Mouse (Mus musculus): ENCODE measurements around the gene Cdk6. TPM values are rescaled to one million over a fixed set of nuclear protein-coding genes. Genes with fewer than 3 reads are reported as not detected.

Gene Cdk6
- total and polyA plus RNA-seq, 3 experiments, result 79.0 to 318 (median 197) TPM

- Histone ChIP-seq H3K27ac (ENCODE audit: control insufficient read depth, low read depth, low read length) (no peak overlapping the region), H3K4me3 (ENCODE audit: control insufficient read depth in 1 of 2, insufficient read depth in 1 of 2, low read depth in 2 of 2, low read length in 2 of 2) (no peak overlapping the region), H3K4me1 (ENCODE audit: control insufficient read depth in 1 of 2, insufficient read depth in 2 of 2, low read length in 2 of 2) (peaks cover 14 to 18% of the 10 kb centered on the region in 2 experiments), H3K79me2 (ENCODE audit: control insufficient read depth, insufficient read depth, low read length, poor library complexity) (peaks cover 6% of the 10 kb centered on the region), H3K36me3 (ENCODE audit: control insufficient read depth in 1 of 2, insufficient read depth in 2 of 2, low read length in 2 of 2) (peaks cover 23 to 48% of the 10 kb centered on the region in 2 experiments), H3K27me3 (ENCODE audit: control insufficient read depth in 1 of 2, insufficient read depth in 2 of 2, low read length in 2 of 2) (no peaks in the 10 kb centered on the region), H3K9ac (ENCODE audit: control insufficient read depth, low read depth, low read length, poor library complexity, severe bottlenecking) (no peak overlapping the region), H3K9me3 (replicated peaks; ENCODE audit: insufficient read depth, low read length) (no peaks in the 10 kb centered on the region)
- no peak for DNase-seq (ENCODE audit: low read depth, low spot score)
- 0 out of 2 replicates have a peak, but pooled peaks have one; percentile 24 for TF ChIP-seq POLR2AphosphoS2 (IDR thresholded peaks at IDR 0.05; ENCODE audit: low read length)
- no peak for TF ChIP-seq CHD2 (IDR thresholded peaks at IDR 0.05; ENCODE audit: low read length)
Measured at GRCm38 (mm10) chr5:3491883-3492282, 150.6 kb downstream of the Cdk6 start.

DNA sequence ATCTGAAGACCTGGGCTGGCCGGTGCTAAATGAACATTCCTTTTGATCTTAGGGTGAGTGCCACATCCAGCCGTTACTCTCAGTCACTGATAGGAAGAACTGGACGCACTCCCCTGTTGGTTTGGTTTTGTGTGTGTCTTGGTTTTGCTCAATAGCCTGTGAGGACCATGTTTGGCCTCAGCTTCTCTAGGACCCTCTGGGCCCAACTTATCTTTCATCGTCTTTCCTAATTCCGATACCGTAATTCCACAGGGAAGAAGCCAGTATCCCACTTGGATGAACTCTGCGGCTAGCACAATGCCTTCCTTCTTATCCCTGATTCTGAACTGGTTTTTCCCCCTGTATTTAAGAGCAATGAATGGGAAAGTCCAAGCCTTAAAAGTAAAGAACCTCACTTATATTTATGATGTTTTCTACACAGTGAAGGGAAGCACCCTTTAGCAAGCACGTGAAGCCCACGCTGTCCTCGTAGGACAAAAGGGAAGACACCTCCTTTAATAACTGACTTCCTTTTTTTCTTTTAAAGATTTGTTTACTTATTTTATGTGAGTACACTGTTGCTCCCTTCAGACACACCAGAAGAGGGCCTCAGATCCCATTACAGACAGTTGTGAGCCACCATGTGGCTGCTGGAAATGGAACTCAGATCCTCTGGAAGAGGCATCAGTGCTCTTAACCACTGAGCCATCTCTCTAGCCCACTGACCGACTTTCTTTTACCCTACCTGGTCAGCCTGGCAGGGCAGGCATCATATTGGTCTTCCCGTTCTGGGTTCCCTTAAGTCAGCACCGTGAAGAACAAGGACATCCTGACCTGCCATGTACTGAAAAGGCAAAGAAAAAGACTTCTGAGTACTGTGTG, 151.7 kb downstream of the Cdk6 start:
- Histone ChIP-seq H3K9ac (ENCODE audit: control insufficient read depth, low read depth, low read length, poor library complexity, severe bottlenecking) (no peak overlapping the region), H3K4me1 (ENCODE audit: control insufficient read depth in 1 of 2, insufficient read depth in 2 of 2, low read length in 2 of 2) (peaks cover 23 to 26% of the 10 kb centered on the region in 2 experiments)
- DNase-seq (ENCODE audit: low read depth, low spot score), result peak; percentile 30

GRCm38 (mm10) chr5:3493968-3494367, 152.7 kb downstream of the Cdk6 start:
- H3K27ac ChIP-seq (ENCODE audit: control insufficient read depth, low read depth, low read length), result peak overlapping the region; percentile 46; the same call in 1 of the 2 replicates
- H3K4me1 ChIP-seq (ENCODE audit: control insufficient read depth in 1 of 2, insufficient read depth in 2 of 2, low read length in 2 of 2), result peaks cover 30 to 32% of the 10 kb centered on the region in 2 experiments
- H3K27me3 ChIP-seq (ENCODE audit: control insufficient read depth in 1 of 2, insufficient read depth in 2 of 2, low read length in 2 of 2), result no peaks in the 10 kb centered on the region
- peaks cover 14% of the 10 kb centered on the region for H3K79me2 ChIP-seq (ENCODE audit: control insufficient read depth, insufficient read depth, low read length, poor library complexity)
- no peak overlapping the region for H3K9ac ChIP-seq (ENCODE audit: control insufficient read depth, low read depth, low read length, poor library complexity, severe bottlenecking)
- no peak for DNase-seq (ENCODE audit: low read depth, low spot score)
- TF ChIP-seq ZMIZ1 (IDR thresholded peaks at IDR 0.05; ENCODE audit: low read depth, low read length) (no peak), TCF12 (IDR thresholded peaks at IDR 0.05; ENCODE audit: low read depth, low read length) (no peak), ETS1 (IDR thresholded peaks at IDR 0.05; ENCODE audit: low read depth, low read length) (no peak), ZNF384 (IDR thresholded peaks at IDR 0.05; ENCODE audit: low read depth, low read length) (no peak), MAZ (IDR thresholded peaks at IDR 0.05; ENCODE audit: low read depth, low read length) (no peak), TAL1 (IDR thresholded peaks at IDR 0.05; ENCODE audit: low read length) (no peak), MYB (IDR thresholded peaks at IDR 0.05; ENCODE audit: low read depth, low read length) (no peak), TBP (IDR thresholded peaks at IDR 0.05; ENCODE audit: low read depth, low read length) (no peak), GATA1 (IDR thresholded peaks at IDR 0.05; ENCODE audit: low read depth, low read length) (no peak), POLR2A (IDR thresholded peaks at IDR 0.05; ENCODE audit: control insufficient read depth in 1 of 2, insufficient read depth in 1 of 2, low read depth in 1 of 2, low read length in 2 of 2, poor library complexity in 1 of 2) (no peak)
- H3K9me3 ChIP-seq (replicated peaks; ENCODE audit: insufficient read depth, low read length), result no peaks in the 10 kb centered on the region
- H3K36me3 ChIP-seq (ENCODE audit: control insufficient read depth in 1 of 2, insufficient read depth in 2 of 2, low read length in 2 of 2), result peaks cover 36 to 39% of the 10 kb centered on the region in 2 experiments
- H3K4me3 ChIP-seq (ENCODE audit: control insufficient read depth in 1 of 2, insufficient read depth in 1 of 2, low read depth in 2 of 2, low read length in 2 of 2), result no peak overlapping the region

More for the DNA sequence above, 151.7 kb downstream of the Cdk6 start:
- H3K9me3 ChIP-seq (replicated peaks; ENCODE audit: insufficient read depth, low read length), result no peaks in the 10 kb centered on the region
- peak overlapping the region; percentile 46; the same call in 1 of the 2 replicates for H3K27ac ChIP-seq (ENCODE audit: control insufficient read depth, low read depth, low read length)
- H3K27me3 ChIP-seq (ENCODE audit: control insufficient read depth in 1 of 2, insufficient read depth in 2 of 2, low read length in 2 of 2), result no peaks in the 10 kb centered on the region
- peaks cover 9% of the 10 kb centered on the region for H3K79me2 ChIP-seq (ENCODE audit: control insufficient read depth, insufficient read depth, low read length, poor library complexity)
- no peak for TF ChIP-seq NELFE (IDR thresholded peaks at IDR 0.05; ENCODE audit: low read depth, low read length)
- no peak for TF ChIP-seq RCOR1 (IDR thresholded peaks at IDR 0.05; ENCODE audit: low read depth, low read length)
- 0 out of 2 replicates have a peak, but pooled peaks have one; percentile 49 for TF ChIP-seq MYC (IDR thresholded peaks at IDR 0.05; ENCODE audit: low read depth, low read length)
- TF ChIP-seq POLR2A (IDR thresholded peaks at IDR 0.05; ENCODE audit: control insufficient read depth in 1 of 2, insufficient read depth in 1 of 2, low read depth in 1 of 2, low read length in 2 of 2, poor library complexity in 1 of 2), result peak in 1 of 2 experiments; percentile 25; a peak in 1 of 4 replicates
- peak in 1 of 3 experiments; percentile 16; a peak in 1 of 6 replicates for TF ChIP-seq CTCF (IDR thresholded peaks at IDR 0.05 in 2 of 3, conservative IDR thresholded peaks at IDR 0.05 in 1 of 3; ENCODE audit: control insufficient read depth in 1 of 3, insufficient read depth in 1 of 3, low read depth in 2 of 3, low read length in 3 of 3, poor library complexity in 1 of 3, severe bottlenecking in 1 of 3)
- peaks cover 33 to 40% of the 10 kb centered on the region in 2 experiments for H3K36me3 ChIP-seq (ENCODE audit: control insufficient read depth in 1 of 2, insufficient read depth in 2 of 2, low read length in 2 of 2)
- H3K4me3 ChIP-seq (ENCODE audit: control insufficient read depth in 1 of 2, insufficient read depth in 1 of 2, low read depth in 2 of 2, low read length in 2 of 2), result no peak overlapping the region
